Mouse (Mus musculus): ENCODE data around the gene Parp6. TPM values are rescaled to one million over a fixed set of nuclear protein-coding genes. Genes with fewer than 3 reads are reported as not detected.

Parp6 gene
- total RNA-seq, 1 experiment from 2014 or later: 23.0 TPM

GRCm38 (mm10) chr9:59654450-59654983, 37.4 kb downstream of the Parp6 start:
- ATAC-seq (replicated peaks; ENCODE audit: low read depth, poor library complexity, severe bottlenecking): no peak

GRCm38 (mm10) chr9:59655958-59656634, 39.0 kb downstream of the Parp6 start, which contains the start of gene Pkm:
TSS of gene Pkm (plus strand) at chr9:59656368.
- ATAC-seq (replicated peaks; ENCODE audit: low read depth, poor library complexity, severe bottlenecking): peak; percentile 56

DNA sequence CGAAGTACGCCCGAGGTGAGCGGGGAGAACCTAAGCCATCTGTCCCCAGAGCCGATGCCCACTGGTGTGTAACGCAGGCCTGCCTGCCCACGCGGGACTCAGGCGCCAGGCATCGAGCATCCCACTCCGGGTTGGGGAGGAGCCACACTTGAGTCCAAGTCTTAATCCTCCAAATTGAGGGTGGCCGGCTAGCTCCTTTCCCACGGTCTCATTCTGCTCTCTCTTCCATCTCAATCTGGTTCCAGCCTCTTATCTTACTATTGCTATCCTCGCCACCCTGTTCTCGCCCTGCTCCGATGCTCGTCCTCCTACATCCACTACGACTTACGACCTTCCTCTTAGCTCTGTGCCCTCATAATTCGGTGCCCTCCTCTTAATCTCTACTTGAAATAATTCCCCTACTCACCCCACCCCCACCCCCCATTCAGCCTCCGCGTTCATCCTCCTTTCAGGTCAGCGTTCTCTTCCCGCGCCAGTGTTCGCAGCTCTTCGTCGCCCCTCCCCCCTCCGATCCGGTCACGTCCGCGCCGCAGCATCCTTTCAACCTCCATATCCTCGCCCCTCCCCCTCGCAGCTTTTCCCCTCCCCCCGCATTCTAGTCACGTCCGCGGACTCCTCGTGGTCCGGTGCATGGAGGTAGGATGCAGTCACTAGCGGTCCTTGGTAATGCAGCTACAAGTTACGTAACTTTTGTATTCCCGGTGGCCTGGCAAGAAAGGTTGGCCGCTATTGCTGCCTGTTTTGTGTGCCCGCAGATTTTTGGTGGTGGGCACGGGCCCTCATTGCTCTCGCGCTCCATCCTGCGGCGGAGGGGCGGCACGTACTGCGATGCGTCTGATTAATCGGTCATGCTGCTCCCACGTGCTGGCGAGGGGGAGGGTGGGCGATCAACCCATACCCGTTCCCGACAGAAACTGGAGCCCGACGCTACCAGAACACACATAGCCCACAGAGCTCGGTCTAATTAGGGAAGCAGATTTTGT, 39.8 kb downstream of the Parp6 start:
- ATAC-seq (replicated peaks; ENCODE audit: low read depth, poor library complexity, severe bottlenecking): peak; percentile 33

- no peak for ATAC-seq (replicated peaks; ENCODE audit: low read depth, poor library complexity, severe bottlenecking)
These were observed 41.1 kb downstream of the Parp6 start for GRCm38 (mm10) chr9:59658146-59658545.

- ATAC-seq (replicated peaks; ENCODE audit: low read depth, poor library complexity, severe bottlenecking): peak; percentile 53
These were observed 42.2 kb downstream of the Parp6 start for GRCm38 (mm10) chr9:59659036-59660026.

DNA sequence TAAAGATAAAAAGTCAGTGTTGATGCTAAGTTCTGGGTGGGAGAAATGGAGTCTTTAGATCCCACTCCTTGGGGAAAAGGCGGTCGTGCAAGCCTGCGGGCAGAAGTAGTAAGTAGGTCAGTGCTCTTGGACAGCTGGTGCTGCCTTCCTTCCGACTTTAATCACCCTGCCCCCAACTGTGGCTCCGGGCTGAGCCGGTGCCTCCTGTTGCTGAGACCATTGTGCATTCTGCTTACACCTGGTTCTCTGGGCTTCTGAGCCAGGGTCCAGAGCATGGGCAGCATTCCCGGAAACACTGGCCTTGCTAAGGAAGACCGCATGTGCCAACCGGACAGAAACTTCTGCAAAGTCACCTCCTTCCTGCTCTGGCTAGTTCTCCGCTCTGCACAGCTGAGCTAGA, 43.3 kb downstream of the Parp6 start:
- no peak for ATAC-seq (replicated peaks; ENCODE audit: low read depth, poor library complexity, severe bottlenecking)

DNA sequence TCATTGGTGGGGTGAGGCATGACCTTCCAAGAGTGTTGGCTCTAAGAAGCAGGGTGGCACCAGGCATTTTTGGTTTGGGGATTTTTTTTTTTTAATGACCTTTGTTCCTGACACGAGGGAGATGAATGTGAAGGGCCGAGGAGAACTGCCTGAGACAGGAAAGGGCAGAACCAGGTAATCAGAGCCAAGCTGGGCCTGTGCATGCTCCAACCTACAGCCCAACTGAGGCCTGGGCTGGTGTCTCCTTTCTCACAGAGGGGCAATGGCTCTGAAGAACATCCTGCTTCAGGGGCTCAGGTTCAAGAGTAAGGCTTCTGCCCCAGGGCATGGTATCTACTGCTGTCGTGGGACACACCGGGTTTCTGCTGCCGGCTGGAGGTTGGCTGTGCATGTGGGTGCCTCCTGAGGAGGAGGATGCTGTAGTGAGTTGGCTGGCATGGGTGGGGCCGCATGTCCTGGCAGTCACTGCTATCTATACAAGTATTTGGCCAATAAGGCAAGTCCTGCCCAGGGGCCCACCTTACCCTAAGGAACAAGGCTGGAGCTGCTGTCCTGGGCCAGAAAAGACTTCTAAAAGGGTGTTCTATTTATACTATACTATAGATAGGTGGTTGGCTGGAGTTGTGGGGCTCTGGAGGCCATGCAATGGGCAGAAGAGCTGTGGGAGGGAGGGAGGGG, 44.4 kb downstream of the Parp6 start:
- ATAC-seq (replicated peaks; ENCODE audit: low read depth, poor library complexity, severe bottlenecking): no peak

DNA sequence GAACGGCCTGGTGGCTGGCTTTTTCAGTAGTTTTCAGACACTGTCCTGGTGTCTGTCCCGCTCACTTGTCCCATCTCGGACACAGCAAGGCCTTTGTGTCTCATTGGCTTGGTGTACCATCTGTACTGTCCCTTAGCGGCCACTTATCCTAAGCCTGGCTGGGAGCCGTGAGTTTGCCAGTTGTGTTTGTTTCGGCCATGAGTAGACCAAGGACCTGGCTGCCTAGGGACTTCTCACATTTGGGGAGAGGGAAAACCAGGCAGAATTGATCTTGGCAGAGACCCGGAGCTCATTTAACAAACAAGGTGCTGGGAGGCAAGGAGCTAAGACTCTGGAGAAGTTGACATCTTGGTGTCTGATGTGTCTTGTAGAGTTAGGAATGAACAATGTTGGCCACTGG, 46.1 kb downstream of the Parp6 start:
- ATAC-seq (replicated peaks; ENCODE audit: low read depth, poor library complexity, severe bottlenecking): no peak

- no peak for ATAC-seq (replicated peaks; ENCODE audit: low read depth, poor library complexity, severe bottlenecking)
These were observed 46.9 kb downstream of the Parp6 start for GRCm38 (mm10) chr9:59663957-59664356.

DNA sequence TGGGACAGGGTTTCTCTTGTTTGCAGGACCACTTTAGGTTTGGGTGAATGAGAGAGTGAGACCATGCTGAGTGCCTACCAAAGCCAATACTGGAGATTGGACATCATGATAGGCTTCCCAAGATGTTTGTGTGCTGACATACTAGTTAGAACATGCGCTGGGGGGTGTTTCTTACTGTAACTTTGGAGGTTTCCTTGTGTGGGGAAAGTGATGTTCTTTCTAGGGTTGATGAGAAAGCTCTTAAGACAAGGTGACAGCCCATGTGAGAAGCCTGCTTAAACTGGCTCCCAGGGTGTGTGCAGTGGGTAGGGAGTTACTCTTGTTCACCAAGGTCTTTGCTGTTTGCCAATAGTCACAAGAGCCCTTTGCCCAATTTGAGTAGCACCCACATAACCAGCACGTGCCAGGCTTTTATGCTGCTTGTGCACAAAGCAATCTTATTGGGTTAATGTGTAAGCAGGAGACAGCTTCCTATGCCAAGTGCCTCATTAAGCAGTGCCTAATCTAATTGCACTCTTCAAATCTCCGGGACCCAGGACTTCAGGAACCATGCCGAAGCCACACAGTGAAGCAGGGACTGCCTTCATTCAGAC, 47.7 kb downstream of the Parp6 start:
- no peak for ATAC-seq (replicated peaks; ENCODE audit: low read depth, poor library complexity, severe bottlenecking)

- ATAC-seq (replicated peaks; ENCODE audit: low read depth, poor library complexity, severe bottlenecking): no peak
These were observed 48.9 kb downstream of the Parp6 start for GRCm38 (mm10) chr9:59666016-59666415.

DNA sequence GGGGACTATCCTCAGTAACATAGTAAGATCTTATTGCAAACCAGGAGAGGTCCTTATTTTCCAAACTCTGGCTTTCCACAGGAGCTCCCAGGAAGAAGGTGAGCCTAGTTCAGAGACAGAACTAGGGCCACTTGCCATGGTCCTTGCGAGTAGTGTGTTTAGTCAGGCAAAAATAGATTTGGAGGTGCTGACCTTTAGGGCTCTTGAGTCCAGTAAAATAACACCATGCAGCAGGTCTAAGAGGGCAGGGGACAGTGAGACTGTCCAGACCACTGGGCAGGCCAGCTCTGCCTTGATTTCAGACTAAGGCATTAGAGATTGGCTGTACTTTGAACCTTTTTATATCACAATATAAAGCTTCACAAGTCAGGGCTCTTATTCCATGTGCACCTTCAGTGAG, 49.7 kb downstream of the Parp6 start:
- ATAC-seq (replicated peaks; ENCODE audit: low read depth, poor library complexity, severe bottlenecking): no peak

GRCm38 (mm10) chr9:59667250-59667649, 50.2 kb downstream of the Parp6 start:
- ATAC-seq (replicated peaks; ENCODE audit: low read depth, poor library complexity, severe bottlenecking): peak; percentile 61

DNA sequence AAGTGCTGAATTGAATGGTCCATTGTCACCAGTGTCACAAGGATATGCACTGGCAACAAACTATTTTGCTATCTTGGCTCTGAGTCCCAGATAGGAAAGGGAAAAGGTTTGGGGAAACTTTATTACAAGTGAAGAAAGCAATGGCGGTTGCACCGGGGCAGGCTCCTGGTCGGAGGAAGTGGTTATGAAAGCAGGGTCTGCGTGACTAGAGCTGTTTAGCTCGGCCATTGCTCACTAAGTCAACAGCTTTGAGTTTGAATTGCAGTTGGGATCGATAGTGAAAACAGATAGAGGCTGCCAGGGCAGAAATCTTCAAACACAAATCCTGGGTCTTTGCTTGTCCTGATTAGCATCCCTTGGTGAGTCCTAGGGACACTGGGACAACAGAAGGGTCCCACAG, 50.8 kb downstream of the Parp6 start:
- ATAC-seq (replicated peaks; ENCODE audit: low read depth, poor library complexity, severe bottlenecking): no peak

DNA sequence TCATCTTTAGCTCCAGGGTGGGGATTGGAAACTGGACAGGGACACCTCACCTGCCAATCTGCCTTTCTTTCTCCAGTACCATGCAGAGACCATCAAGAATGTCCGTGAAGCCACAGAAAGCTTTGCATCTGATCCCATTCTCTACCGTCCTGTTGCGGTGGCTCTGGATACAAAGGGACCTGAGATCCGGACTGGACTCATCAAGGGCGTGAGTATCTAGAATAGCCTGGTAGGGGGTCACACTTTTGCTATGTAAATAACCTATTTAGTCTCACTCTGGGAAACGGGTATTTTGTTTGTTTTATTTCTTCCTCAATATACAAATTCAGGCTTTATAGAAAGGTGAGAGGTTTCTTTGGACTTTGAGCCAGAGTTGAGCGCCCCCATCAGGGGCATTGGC, 51.4 kb downstream of the Parp6 start:
- no peak for ATAC-seq (replicated peaks; ENCODE audit: low read depth, poor library complexity, severe bottlenecking)

DNA sequence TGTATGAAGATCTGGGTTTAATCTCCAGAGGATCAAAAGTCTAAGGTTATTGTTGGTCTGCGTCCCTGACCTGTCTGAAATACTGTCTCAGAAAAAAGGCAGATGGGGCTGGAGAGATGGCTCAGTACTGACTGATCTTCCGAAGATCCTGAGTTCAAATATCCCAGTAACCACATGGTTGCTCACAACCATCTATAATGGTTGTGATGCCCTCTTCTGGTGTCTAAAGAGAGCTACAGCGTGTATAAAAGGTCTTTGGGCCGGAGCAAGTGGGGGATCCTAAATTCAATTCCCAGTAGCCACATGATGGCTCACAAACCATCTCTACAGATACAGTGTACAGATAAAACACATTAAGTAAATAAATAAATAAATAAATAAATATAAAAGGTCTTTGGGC, 52.1 kb downstream of the Parp6 start:
- no peak for ATAC-seq (replicated peaks; ENCODE audit: low read depth, poor library complexity, severe bottlenecking)

GRCm38 (mm10) chr9:59672195-59672894, 55.3 kb downstream of the Parp6 start:
- peak; percentile 80 for ATAC-seq (replicated peaks; ENCODE audit: low read depth, poor library complexity, severe bottlenecking)

- ATAC-seq (replicated peaks; ENCODE audit: low read depth, poor library complexity, severe bottlenecking): no peak
These were observed 56.3 kb downstream of the Parp6 start for GRCm38 (mm10) chr9:59673427-59673826.

Measured in common myeloid progenitor, adult 5-6 weeks (primary cell).